Mouse (Mus musculus) brain, adult 2 months (tissue): ENCODE data around the gene Snrpd2.
"Not testable (repeated sequence)": the region's sequence is repeated elsewhere in the genome, so short reads cannot be mapped to it uniquely, and the experiment has no call there.

Experiments used
- DNase-seq: peaks from one replicate; pipeline ENCODE4 v3.0.0; 2011; ENCODE audit warnings: low read depth, low spot score

Snrpd2 gene

DNA sequence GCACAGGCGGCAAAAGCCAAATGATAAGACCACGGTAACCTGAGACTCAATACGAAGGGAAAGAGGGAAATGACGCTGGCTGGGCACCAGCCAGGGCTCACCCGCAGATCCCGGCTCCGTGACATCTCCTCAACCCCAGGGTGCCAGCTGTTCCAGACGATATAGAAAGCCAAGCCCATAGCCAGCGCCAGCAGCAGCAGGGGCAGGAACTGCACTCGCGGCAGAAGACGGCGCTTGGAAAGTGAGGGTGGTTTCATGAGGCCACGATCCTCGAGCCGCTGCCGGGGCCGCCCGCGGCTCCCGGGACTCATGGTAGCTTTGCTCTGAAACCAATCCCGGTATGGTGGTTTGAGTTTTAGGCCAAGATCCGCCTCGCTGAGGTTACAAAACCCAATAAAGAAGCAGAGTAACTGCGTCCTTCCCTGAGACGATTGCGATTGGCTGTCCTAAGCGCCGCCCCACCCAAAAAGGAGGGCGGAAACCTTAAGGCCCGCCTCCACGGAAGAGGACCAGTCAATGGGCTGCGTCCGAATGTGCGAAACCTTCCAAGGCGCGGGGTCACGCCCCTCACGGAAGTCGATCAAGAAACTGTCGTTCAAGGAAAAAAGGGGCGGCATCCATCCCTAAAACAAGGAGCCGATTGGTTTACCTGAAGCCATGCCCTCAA, 514 bp upstream of the Snrpd2 start, which contains the start of gene Qpctl:
Qpctl (minus strand) TSS at position 417 of the 667 bp plus-strand sequence.
- peak; percentile 100 for DNase-seq

- DNase-seq, result not testable (repeated sequence)
Measured at GRCm38 (mm10) chr7:19151121-19151520, 1.6 kb downstream of the Snrpd2 start.

DNA sequence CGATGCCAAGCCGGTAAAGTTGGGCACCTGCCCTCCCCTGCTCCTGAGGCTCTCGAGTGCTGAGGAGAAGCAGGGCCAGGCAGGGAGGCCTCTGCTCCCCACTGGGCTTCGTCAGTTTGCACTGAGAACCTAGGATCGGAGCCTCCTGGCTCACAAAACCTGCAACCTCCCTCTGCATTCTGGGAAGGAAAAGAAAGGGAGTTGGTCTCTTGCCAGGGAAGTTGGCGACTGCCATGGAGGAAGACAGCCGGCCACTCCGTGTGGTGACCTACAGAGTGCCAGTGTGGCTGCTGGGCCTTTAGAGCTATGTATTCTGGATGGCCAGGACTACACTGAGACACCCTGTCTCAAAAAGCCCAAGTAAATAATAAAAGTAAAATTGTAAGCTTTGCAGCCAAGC, 5.3 kb downstream of the Snrpd2 start:
- DNase-seq, result no peak

GRCm38 (mm10) chr7:19155825-19156475, 6.4 kb downstream of the Snrpd2 start:
- peak; percentile 80 for DNase-seq

DNA sequence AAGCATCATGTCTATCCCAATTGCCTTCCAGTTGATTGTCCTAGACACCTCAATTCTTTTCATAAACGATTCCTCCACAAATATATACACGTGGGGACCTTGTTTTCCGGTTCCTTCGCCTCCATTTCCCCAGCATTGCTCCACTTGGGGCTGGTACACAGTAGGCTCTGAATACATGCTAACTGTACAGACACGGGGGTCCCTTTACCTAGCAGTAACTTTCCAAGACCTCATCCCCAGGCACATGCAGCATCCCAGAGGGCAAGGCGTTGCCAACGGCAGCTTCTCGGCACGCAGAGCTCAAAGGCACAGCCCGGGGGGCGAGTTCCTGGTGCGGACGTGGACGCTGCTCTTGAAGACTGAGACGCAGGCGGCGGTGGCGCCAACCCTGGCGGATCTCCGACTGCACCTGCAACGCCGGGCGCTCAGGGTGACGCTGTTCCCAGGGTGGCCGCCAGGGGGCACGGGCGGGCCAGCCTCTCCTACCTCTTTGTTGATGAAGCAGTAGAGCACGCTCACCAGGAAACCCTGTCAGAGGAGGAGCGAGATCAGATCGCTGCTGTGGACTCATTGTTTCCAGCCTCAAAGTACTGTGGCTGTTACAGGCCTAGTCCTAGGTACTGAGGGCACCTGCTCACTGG, 7.8 kb downstream of the Snrpd2 start:
- DNase-seq, result peak; percentile 92

- no peak for DNase-seq
Measured at GRCm38 (mm10) chr7:19158601-19159000, 9.1 kb downstream of the Snrpd2 start.

- no peak for DNase-seq
Measured at GRCm38 (mm10) chr7:19159411-19159810, 9.9 kb downstream of the Snrpd2 start.

DNA sequence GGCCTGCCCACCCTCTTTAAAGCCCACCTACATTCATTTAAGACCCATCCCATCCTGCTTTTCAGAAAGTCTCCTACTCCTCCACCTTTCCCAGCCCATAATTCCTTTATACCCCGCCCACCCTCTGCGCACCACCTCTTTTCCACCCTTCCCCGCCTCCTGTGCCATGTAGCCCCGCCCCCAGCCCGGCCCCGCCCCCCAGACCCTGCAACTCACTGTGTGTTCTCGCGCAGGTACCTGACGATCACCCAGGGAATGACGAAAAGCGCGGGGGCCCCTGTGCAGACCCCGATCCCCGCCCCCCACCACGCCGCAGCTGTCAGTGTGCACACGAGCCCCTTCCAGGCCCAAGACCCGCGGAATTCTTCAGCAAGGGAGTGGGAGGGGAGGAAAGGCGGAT, 10.6 kb downstream of the Snrpd2 start:
- no peak for DNase-seq

- no peak for DNase-seq
Measured at GRCm38 (mm10) chr7:19162928-19163327, 13.4 kb downstream of the Snrpd2 start.

DNA sequence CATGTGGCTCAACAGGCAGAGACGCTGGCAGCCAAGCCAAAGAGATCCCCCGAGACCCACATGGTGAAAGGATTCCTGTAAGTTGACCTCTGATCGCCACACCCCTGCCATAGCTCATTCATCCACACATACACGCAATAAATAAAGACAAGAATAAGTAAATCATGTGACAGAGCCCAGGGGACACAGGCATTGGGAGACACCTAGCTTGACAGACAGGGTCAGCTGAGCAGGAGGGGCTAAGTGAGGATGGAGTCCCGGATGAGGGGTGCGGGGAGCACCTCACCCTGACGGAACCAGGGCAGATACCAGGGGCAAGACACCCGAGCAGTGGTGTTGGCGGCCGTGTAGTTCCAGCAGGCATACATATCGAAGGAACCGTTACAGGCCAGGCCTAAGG, 14.2 kb downstream of the Snrpd2 start:
- DNase-seq, result no peak

DNA sequence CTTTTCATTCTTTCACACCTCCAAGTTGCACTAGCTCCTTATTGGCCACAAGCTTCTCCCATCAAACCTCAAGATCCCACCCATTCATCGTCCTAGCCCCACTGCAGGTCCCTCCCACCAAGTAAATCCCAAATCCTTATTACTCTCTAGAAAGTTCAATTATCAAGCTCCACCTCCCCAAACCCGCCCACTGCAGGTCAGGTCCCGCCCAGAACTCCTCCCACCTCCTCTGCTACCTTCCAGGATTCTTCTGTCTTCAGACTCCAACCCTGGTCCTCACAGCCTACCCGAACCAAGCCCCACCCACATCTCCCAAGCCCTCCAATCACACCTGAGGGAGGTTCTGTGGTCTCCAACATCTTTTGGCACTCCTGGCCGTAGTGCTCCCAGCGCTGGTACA, 14.7 kb downstream of the Snrpd2 start:
- no peak for DNase-seq

GRCm38 (mm10) chr7:19164978-19165377, 15.5 kb downstream of the Snrpd2 start:
- no peak for DNase-seq

GRCm38 (mm10) chr7:19165656-19166423, 16.3 kb downstream of the Snrpd2 start, which contains the start of gene Gipr:
Gipr (minus strand) TSS chr7:19166127.
- peak; percentile 65 for DNase-seq

DNA sequence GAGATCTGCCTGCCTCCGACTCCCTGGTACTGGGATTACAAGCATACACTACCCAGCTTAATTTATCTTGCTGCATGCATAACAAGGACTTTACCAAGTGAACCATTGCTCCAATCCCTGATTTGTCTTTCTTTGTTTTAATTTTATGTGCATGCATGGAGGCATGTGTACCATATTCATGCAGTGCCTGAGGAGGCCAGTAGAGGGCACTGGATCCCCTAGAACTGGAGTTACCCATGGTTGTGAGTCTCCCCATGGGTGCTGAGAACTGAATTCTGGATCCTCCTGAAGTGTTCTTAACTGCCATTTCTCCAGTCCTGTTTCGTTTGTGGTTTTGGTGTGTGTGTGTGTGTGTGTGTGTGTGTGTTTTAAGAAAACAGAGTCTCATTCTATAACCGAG, 17.5 kb downstream of the Snrpd2 start:
- DNase-seq, result no peak

DNA sequence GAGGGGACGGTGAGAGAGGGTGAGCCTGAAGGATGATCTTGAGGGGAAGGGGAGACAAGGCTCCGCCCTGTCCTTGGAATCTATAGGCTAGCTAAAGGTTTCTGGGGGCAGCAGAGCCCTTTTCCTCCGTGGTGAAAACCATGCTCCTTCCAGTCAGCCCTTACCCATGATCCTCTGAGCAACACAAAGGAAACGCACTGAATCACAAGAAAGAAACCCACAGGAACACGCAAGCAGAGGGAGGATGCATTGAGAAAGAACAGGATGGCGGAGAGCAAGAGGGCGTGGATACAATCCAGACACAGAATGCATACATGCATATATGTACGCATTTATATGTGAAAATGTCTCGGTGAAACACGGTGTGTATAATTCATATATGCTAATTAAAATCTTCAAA, 20.0 kb downstream of the Snrpd2 start:
- DNase-seq, result no peak

GRCm38 (mm10) chr7:19170142-19170541, 20.6 kb downstream of the Snrpd2 start:
- DNase-seq, result peak; percentile 93

GRCm38 (mm10) chr7:19171831-19172230, 22.3 kb downstream of the Snrpd2 start:
- DNase-seq, result no peak

DNA sequence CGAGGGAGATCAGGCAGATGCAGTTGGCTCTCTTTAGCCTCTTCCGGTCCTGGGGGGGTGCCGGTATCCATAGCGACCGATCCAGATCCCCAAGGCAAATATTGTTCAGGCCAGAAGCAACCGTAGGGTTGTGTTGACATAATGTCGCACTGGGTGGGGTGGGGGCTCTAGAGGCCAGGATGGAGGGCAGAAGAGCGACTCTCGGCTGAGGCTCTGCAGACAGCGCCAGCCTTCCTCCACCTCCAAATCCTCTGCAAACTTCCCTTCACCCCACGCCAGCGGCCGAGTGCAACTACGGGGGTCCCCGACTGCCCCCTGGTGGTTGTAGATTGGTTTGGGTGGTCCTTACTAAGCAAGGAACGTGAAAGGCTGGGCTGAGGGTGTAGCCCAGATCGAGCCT, 23.4 kb downstream of the Snrpd2 start:
- peak; percentile 90 for DNase-seq

- DNase-seq, result peak; percentile 98
Measured at GRCm38 (mm10) chr7:19175708-19176515, 26.4 kb downstream of the Snrpd2 start, which contains the start of gene Eml2. Eml2 (plus strand) TSS chr7:19176421.

DNA sequence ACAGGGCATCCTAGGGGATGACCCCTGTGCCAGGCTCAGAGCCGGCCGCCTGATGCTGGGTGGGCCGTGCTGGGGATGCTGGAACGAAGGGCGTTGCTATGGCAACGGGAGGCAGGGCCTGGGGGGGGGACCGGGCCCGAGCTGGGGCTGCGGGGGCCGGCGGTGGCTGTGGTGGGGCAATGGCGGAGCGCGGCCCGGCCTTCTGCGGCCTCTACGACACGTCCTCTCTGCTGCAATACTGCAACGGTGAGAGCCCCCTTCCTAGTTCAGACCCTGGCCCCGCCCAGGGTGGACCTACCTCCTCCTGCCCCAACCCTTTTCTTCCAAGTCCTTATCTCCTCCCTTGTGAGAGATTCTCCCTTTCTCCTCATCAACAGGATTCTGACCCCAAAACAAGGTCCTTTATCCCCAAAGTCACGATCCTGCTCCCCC, 27.0 kb downstream of the Snrpd2 start:
- no peak for DNase-seq

GRCm38 (mm10) chr7:19177216-19177615, 27.7 kb downstream of the Snrpd2 start:
- no peak for DNase-seq
